Mouse (Mus musculus) midbrain, embryonic 11.5 days (tissue): Measurements from ENCODE around the gene Ranbp3l. TPM values are rescaled to one million over a fixed set of nuclear protein-coding genes. Genes with fewer than 3 reads are reported as not detected.
"Not testable (repeated sequence)": the region's sequence is repeated elsewhere in the genome, so short reads cannot be mapped to it uniquely, and the experiment has no call there.

Experiments used
- ATAC-seq: fragments of 200-750 bp; cut with Nextera tagmentation; 2 replicates; pipeline ENCODE4 v1.8.0; 2017; ENCODE audit warnings: moderate TSS enrichment, moderate library complexity; ENCODE audit not compliant: low FRiP score
- DNase-seq: peaks from one replicate; pipeline ENCODE4 v3.0.0; 2015; ENCODE audit warnings: low spot score; ENCODE audit errors: missing footprints
- H3K27ac ChIP-seq: fragments of 300-500 bp; sonication (generic); 2 replicates; pipeline ENCODE4 v1.5.1; 2014; ENCODE audit warnings: low read depth, low read length
- H3K27me3 ChIP-seq: fragments of 300-500 bp; sonication (generic); 2 replicates; pipeline ENCODE4 v1.6.1; 2014; ENCODE audit warnings: mild to moderate bottlenecking, low read length, moderate library complexity, mixed read lengths; ENCODE audit not compliant: control insufficient read depth, insufficient read depth
- H3K36me3 ChIP-seq: fragments of 300-500 bp; sonication (generic); 2 replicates; pipeline ENCODE4 v1.6.1; 2014; ENCODE audit warnings: mild to moderate bottlenecking, low read length, moderate library complexity, mixed read lengths; ENCODE audit not compliant: control insufficient read depth, insufficient read depth
- H3K4me1 ChIP-seq: fragments of 300-500 bp; sonication (generic); 2 replicates; pipeline ENCODE4 v1.6.1; 2014; ENCODE audit warnings: low read length; ENCODE audit not compliant: control insufficient read depth, insufficient read depth
- H3K4me2 ChIP-seq: fragments of 300-500 bp; sonication (generic); 2 replicates; pipeline ENCODE4 v1.6.1; 2014; ENCODE audit warnings: mild to moderate bottlenecking, moderate library complexity
- H3K4me3 ChIP-seq: fragments of 300-500 bp; sonication (generic); 2 replicates; pipeline ENCODE4 v1.5.1; 2014; ENCODE audit warnings: low read depth, low read length
- H3K9ac ChIP-seq: fragments of 300-500 bp; sonication (generic); 2 replicates; pipeline ENCODE4 v1.6.1; 2014; ENCODE audit warnings: low read length
- H3K9me3 ChIP-seq: fragments of 300-500 bp; sonication (generic); 2 replicates; pipeline ENCODE4 v1.6.1; 2016; ENCODE audit warnings: low read length; ENCODE audit not compliant: control insufficient read depth
- WGBS: fragments of 180-500 bp; shearing (Covaris S2); extraction: QIAGEN DNeasy Blood & Tissue Kit; methylation state at CpG from one replicate; pipeline ENCODE4 v1.1.7; 2014; 5-methylcytosine and 5-hydroxymethylcytosine counted together
- polyA plus RNA-seq: library from polyadenylated mRNA; unstranded; fragments of >200 nt; fragmentation: Nextera tagmentation; extraction: Ambion mirVana; gene quantifications from 2 replicates; pipeline ENCODE4 v1.2.1, GENCODE M21; 2014

Gene Ranbp3l
- polyA plus RNA-seq, 1 experiment from 2014 or later = 3.3 TPM

DNA sequence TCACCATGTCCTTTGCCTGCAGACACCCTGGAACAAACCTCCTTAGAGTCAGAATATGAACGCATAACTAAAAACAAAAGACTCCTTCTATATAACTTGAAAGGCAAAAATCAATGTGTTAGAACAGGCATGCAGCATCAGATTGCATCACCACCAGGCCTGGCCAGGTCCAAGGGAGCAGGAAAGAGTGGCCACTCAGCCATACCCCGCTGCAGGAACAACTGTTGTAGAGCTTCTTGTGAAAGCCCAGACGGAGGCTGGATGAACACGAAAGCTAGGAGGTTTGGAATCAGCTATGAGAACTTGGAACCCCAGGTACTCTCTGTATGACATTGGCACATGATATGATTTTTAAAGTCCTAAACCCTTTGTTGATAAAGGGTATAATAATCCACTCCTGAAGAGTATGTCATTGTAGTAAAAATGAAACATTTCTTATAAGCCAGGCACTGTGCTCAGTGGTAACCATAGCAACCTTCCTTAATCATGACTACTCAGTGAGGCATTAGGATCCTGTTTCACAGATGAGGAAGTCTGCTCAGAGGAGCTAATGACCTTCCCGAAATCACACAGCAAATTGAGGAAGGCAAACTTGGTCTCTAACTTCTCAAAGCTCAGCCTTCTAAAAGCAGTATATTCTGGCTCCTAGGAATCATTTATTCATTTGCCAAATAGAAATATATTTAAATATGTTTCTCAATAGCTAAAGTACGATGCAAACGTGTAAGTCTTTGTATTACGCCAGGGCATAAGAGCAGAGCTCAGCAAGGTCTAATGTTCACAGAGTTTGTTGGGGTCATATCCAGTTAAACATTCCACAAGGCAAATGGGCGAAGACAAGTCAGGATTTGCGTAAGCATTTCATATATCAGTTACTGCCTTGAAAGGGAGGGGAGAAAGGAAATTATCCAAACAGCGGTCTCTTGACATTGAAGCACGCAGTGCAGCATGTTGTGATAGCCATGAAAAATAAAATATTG is 24.4 kb downstream of the Ranbp3l start:
- no peak overlapping the region for H3K9ac ChIP-seq
- H3K9me3 ChIP-seq = no peaks in the 10 kb centered on the region
- no peaks in the 10 kb centered on the region for H3K36me3 ChIP-seq
- H3K4me3 ChIP-seq = no peak overlapping the region
- no peaks in the 10 kb centered on the region for H3K27me3 ChIP-seq
- DNase-seq (peak; percentile 62), ATAC-seq (peak; percentile 19; the same call in 1 of the 2 replicates)
- no peak overlapping the region for H3K4me2 ChIP-seq
- whole genome bisulfite sequencing = 86% methylated on average over 12 of the region's 12 CpGs
- H3K27ac ChIP-seq = no peak overlapping the region
- no peaks in the 10 kb centered on the region for H3K4me1 ChIP-seq

DNA sequence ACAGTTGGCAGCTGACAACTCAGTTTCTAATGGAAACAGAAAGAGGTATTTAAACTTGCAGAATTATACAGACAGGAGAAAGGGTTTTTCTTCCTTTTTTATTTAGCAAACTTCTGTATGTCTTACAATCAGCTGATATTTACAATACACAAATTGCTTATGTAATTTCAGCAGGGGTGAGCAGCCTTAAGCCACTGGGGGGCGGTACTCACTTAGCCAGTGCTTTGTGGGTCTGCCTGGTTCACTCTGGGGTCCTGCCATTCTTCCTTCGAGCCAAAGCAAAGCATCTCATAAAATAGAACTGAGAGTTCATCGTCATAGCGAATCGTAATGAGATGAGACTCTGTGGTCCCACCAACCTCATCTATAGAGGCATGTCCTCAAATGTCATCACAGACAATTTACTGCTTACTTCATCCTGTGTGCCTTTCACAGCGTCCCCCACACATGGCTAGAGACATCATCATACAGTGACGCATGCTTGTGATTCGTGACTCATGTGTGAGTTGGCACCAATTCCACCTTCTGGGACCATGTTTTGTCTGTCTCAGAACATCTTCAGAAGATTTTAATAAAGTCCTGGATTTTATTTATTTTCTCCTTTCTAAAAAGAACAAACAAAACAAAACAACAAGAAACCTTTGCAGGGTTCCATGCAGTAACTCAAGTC is 27.0 kb downstream of the Ranbp3l start:
- WGBS = 77% methylated on average over 8 of the region's 8 CpGs
- peak; percentile 47 for DNase-seq
- no peaks in the 10 kb centered on the region for H3K4me1 ChIP-seq
- H3K27ac ChIP-seq = no peak overlapping the region
- H3K27me3 ChIP-seq = no peaks in the 10 kb centered on the region
- no peak overlapping the region for H3K4me2 ChIP-seq
- ATAC-seq = no peak
- H3K9ac ChIP-seq = no peak overlapping the region
- H3K9me3 ChIP-seq = no peaks in the 10 kb centered on the region
- H3K4me3 ChIP-seq = no peak overlapping the region
- H3K36me3 ChIP-seq = no peaks in the 10 kb centered on the region

DNA sequence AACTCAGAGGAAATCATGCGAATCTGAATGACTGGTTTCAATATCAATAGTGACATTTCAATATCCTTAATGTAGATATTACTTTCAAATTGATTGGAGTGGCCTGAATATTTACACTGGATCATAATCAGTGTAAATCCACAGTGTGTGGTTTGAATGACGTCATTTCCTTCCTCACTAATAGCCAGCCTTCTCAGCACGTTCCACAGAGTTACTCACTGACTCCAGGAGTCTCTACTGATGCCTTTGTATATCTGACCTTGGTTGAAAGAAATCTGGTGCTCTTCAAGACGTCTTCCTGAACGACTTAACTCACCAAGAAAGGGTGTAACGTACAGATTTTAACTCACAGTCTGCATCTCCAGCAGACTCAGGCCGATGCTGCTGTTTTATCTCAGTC is 27.7 kb downstream of the Ranbp3l start:
- H3K9ac ChIP-seq = no peak overlapping the region
- H3K27me3 ChIP-seq = no peaks in the 10 kb centered on the region
- H3K9me3 ChIP-seq = no peaks in the 10 kb centered on the region
- 80% methylated on average over 7 of the region's 7 CpGs for WGBS
- H3K27ac ChIP-seq = no peak overlapping the region
- no peaks in the 10 kb centered on the region for H3K36me3 ChIP-seq
- no peak overlapping the region for H3K4me3 ChIP-seq
- ATAC-seq (no peak), DNase-seq (no peak)
- no peak overlapping the region for H3K4me2 ChIP-seq
- H3K4me1 ChIP-seq = no peaks in the 10 kb centered on the region

DNA sequence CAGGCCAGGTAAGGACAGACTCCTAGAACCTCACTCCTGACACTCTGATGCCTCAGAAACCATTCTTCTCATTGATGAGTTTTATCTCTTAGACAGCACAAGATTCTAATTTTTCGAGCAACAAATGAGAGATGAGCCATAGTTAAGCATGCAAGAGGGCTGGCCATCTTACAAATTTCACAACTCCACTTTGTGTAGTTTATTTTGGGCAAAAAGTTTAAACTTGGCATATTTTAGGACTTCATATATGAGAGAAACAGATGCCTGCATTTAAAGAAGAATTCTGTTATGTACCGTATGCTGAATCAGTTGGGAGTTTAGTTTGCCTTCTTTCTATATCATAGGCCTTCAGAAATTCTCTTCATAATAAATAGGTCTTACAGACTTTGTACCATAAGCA is 35.0 kb downstream of the Ranbp3l start:
- WGBS = 89% methylated on average over 2 of the region's 2 CpGs
- H3K9me3 ChIP-seq = no peaks in the 10 kb centered on the region

DNA sequence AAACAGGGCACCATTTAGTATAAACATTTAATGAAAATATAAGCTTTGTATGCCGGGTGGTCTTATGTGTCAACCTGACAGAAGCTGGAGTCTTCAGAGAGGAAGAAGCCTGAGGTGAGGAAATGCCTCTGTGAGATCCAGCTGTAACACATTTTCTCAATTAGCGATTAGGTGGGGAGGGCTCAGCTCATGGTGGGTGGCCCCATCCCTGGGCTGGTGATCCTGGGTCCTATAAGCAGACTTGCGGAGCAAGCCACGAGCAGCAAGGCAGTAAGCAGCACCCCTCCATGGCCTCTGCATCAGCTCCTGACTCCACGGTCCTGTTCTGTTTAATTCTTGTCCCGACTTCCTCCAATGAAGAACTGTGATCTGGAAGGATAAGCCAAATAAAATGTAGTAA is 41.4 kb downstream of the Ranbp3l start:
- H3K9me3 ChIP-seq = no peaks in the 10 kb centered on the region
- WGBS = 77% methylated on average over 6 of the region's 6 CpGs
- H3K9ac ChIP-seq = no peak overlapping the region
- no peaks in the 10 kb centered on the region for H3K4me1 ChIP-seq
- H3K4me2 ChIP-seq = no peak overlapping the region
- no peaks in the 10 kb centered on the region for H3K27me3 ChIP-seq
- ATAC-seq (no peak), DNase-seq (peak; percentile 76)
- H3K36me3 ChIP-seq = no peaks in the 10 kb centered on the region
- H3K4me3 ChIP-seq = no peak overlapping the region
- H3K27ac ChIP-seq = no peak overlapping the region

More for the DNA sequence above, 35.0 kb downstream of the Ranbp3l start:
- Histone ChIP-seq H3K27me3 (no peaks in the 10 kb centered on the region), H3K9ac (no peak overlapping the region), H3K4me1 (no peaks in the 10 kb centered on the region), H3K4me3 (no peak overlapping the region), H3K27ac (no peak overlapping the region), H3K36me3 (no peaks in the 10 kb centered on the region), H3K4me2 (no peak overlapping the region)
- ATAC-seq = no peak
- peak; percentile 37 for DNase-seq

DNA sequence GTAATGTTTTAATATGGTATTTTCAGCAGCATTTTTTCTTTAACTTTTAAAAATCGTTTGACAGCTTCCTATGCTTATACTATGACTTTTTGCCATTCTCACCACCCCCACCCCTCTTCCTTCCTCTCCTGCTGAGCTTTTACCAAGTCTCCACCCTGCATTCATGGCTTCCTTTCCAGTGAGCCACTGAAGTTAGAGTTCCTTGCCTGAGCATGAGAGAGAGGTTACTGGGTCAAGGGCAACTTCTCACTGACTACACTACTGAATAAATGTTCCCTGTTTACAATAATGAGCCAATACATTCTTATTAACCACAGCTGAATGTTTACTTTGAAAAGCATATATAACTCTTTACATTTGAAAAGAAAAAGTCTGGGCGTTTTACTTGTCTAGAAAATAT is 46.8 kb downstream of the Ranbp3l start:
- Histone ChIP-seq H3K27ac (no peak overlapping the region), H3K27me3 (no peaks in the 10 kb centered on the region), H3K4me3 (no peak overlapping the region), H3K4me1 (no peaks in the 10 kb centered on the region), H3K9ac (no peak overlapping the region), H3K9me3 (peaks cover 4% of the 10 kb centered on the region; the same call in 1 of the 2 replicates), H3K36me3 (no peaks in the 10 kb centered on the region), H3K4me2 (no peak overlapping the region)
- WGBS = 76% methylated on average over 2 of the region's 2 CpGs
- DNase-seq = peak; percentile 75
- ATAC-seq = no peak

DNA sequence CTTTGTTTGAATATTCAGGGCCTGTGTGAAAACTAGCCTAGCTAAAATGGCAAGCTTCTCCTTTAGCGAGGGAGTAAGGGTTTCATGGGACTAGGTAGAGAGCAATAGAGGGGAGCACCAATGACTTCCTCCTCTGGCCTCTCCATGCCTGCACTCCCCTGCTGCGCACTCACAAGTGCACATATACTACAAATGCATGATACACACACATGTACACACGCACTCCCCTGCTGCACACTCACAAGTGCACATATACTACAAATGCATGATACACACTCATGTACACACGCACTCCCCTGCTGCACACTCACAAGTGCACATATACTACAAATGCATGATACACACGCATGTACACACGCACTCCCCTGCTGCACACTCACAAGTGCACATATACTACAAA is 47.7 kb downstream of the Ranbp3l start:
- H3K4me3 ChIP-seq, H3K36me3 ChIP-seq, ATAC-seq, H3K9ac ChIP-seq, H3K4me1 ChIP-seq, H3K27me3 ChIP-seq, DNase-seq, H3K9me3 ChIP-seq, H3K4me2 ChIP-seq, H3K27ac ChIP-seq: not testable (repeated sequence)
- WGBS = 83% methylated on average over 6 of the region's 6 CpGs

DNA sequence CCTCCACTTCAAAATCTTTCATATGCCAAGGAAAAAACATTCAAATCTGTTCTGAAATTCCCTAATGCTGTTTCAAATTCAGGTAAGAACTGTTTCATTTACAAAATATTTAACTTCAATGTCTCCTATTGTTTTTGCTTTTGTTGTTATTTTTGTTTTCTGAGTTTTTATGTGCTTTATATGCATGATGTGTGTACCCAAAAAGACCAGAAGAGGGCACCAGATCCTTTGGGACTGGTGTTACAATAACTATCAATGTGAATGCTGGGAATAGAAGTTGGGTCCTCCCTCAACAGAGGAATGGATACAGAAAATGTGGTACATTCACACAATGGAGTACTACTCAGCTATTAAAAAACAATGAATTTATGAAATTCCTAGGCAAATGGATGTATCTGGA is 88.0 kb downstream of the Ranbp3l start:
- ATAC-seq (no peak), DNase-seq (no peak)
- H3K36me3 ChIP-seq = no peaks in the 10 kb centered on the region
- H3K4me3 ChIP-seq = no peak overlapping the region
- no peak overlapping the region for H3K9ac ChIP-seq
- H3K9me3 ChIP-seq = no peaks in the 10 kb centered on the region
- H3K4me1 ChIP-seq = no peaks in the 10 kb centered on the region
- H3K27ac ChIP-seq = no peak overlapping the region
- no peaks in the 10 kb centered on the region for H3K27me3 ChIP-seq
- no peak overlapping the region for H3K4me2 ChIP-seq

DNA sequence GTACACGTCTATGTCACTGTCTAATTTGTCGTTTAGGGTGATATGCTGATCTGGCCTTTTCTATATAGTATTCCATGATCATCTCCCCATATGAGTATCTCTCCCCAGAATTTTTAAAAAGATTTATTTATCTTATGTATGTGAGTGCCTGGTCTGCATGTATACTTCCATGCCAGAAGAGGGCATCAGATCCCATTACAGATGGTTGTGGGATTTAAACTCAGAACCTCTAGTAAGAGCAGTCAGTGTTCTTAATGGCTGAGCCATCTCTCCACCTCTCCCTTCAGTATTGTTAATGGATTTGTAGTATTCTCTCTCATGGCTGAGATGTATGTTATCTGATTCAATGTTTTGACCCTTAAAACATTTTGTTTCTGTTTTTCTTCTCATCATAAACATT is 92.1 kb downstream of the Ranbp3l start:
- DNase-seq = no peak
- no peak overlapping the region for H3K9ac ChIP-seq
- ATAC-seq = no peak
- peaks cover 2% of the 10 kb centered on the region; the same call in 1 of the 2 replicates for H3K4me1 ChIP-seq
- no peaks in the 10 kb centered on the region for H3K27me3 ChIP-seq
- H3K4me3 ChIP-seq = no peak overlapping the region
- H3K27ac ChIP-seq = no peak overlapping the region
- H3K4me2 ChIP-seq = no peak overlapping the region
- 85% methylated on average over 2 of the region's 2 CpGs for WGBS
- H3K9me3 ChIP-seq = no peaks in the 10 kb centered on the region
- no peaks in the 10 kb centered on the region for H3K36me3 ChIP-seq
